Mouse (Mus musculus): ENCODE measurements around the gene Lce3c.

Gene Lce3c

GRCm38 (mm10) chr3:92944186-92944585 is at the start of gene Lce3c:
Gene Lce3c, plus strand, starts transcription at chr3:92944486.
- DNase-seq (ENCODE audit: low read depth in 2 of 2, low spot score in 2 of 2): no peak

DNA sequence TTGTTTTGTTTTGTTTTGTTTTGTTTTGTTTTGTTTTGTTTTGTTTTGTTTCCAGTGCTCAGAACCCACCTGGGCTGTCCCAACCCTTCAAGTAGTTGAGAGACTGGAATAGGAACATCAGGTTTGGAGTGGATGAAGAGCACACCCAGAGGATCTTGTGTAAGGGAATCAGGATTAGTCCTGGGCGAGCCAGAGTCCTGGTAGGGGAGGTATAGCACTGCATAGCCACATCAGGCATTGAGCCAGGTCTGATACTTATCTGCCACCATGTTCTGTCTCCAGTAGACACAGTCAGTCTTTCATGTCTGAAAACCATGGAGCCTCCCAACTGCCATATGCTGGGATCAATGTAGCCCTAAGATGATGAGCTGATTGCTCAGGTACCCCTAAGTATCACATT is 49.8 kb upstream of the Lce3c start:
- DNase-seq (ENCODE audit: low read depth in 2 of 2, low spot score in 2 of 2): no peak

GRCm38 (mm10) chr3:92902992-92903391 is 41.3 kb upstream of the Lce3c start:
- no peak for DNase-seq (ENCODE audit: low read depth in 2 of 2, low spot score in 2 of 2)

- no peak for DNase-seq (ENCODE audit: low read depth in 2 of 2, low spot score in 2 of 2)
These were observed 40.6 kb upstream of the Lce3c start for GRCm38 (mm10) chr3:92903640-92904039.

DNA sequence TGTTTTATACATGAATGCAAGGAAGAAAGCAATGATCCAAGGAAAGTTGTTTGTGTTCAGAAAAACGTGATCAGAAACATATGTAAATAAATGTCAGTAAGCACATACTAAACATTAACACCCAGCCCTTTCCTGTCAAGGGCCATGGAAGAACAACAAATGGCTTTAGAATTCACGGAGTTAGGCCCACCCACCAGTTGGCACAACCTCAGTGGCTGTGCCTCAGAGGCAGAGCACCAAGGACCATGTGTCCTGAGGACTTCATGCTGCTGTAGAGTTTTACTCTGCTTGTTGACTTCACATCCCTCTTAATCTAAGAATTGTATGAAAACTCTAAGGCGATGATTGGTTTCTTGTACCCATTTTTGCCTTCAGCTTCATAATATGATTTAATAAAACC is 39.1 kb upstream of the Lce3c start:
- DNase-seq (ENCODE audit: low read depth in 2 of 2, low spot score in 2 of 2): no peak

DNA sequence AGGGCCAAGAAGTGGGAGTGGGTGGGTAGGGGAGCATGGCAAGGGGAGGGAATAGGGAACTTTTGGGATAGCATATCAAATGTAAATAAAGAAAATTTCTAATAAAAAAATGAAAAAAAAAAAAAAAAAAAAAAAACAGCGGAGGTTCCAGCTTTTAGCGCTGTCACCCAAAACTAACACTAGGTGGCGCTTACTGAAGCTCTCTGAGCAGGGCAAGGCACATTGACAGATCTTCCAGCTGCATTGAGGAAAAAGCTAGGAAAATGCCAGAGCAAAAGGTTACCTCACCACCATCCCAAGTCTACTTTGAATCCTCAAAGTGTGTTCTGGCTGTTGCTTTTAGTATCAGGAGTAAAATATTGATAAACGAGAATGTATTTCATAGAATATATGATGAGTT is 36.7 kb upstream of the Lce3c start:
- no peak for DNase-seq (ENCODE audit: low read depth in 2 of 2, low spot score in 2 of 2)

DNA sequence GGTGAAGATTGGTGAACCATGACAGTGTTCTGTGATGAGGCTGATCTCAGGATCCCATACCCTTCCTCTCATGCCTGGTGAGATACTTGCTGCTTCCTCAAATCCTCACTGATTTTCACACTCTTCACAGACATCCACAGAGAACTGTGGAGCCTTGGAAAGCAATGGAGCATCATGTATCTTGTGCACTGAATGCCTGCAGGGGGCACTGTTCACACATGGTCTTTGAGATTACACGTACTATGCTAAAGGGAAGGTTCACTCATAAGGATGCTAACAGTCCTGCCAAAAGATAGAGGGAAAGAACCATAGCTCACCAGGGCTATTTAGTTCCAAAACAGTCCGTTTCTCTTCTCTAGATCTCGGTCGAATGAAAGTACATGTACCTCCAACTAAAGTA is 23.9 kb upstream of the Lce3c start:
- DNase-seq (ENCODE audit: low read depth in 2 of 2, low spot score in 2 of 2): no peak

DNA sequence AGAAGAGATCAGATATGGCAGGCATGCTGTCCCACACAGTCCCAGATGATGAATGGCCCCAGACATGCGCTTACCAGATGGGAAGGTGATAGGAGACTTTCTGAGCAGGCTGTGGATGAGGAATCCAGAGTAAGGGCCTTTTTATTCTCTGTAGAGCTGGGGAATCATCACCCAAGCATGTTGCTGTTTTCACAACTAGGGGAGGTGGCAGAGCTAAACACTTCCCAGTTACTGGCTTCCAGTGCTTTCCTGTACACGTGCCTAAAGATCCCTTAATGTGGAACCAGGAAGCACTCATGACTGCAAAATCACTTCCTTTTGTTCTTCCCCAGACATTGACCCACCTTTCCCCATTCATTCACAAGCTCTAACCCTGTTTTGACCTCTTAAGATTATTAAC is 18.2 kb upstream of the Lce3c start, which contains the start of gene Lce3a:
Gene Lce3a (minus strand): TSS at position 101 of the 400 bp plus-strand sequence.
- DNase-seq (ENCODE audit: low read depth in 2 of 2, low spot score in 2 of 2): no peak

DNA sequence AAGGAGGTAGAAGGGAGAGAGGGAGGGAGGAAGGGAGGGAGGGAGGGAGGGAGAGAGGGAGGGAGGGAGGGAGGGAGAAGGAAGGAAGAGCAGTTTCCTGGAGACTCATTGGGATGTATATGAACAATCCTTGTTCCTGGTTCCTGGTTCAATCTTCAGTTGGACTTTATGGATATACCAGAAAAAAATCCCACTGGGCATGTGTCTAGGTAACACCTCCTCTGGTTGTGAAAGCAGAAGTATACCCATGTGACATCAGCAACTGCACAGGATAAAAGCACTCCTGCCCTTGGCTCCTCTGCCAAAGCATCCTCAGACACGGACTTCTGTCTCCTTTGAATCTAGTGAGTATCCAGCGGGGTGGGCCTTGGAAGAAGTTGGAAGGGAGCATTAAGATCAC is 11.6 kb upstream of the Lce3c start, which contains the start of gene Lce3b:
Gene Lce3b (plus strand): TSS at position 301 of the 400 bp plus-strand sequence.
- DNase-seq (ENCODE audit: low read depth in 2 of 2, low spot score in 2 of 2): no peak

- DNase-seq (ENCODE audit: low read depth in 2 of 2, low spot score in 2 of 2): no peak
These were observed 12.8 kb downstream of the Lce3c start, which contains the start of gene Lce3d for GRCm38 (mm10) chr3:92957090-92957489. Gene Lce3d, plus strand, starts transcription at chr3:92957390.

GRCm38 (mm10) chr3:92966761-92967160 is 22.5 kb downstream of the Lce3c start, which contains the start of gene Lce3e:
Gene Lce3e, plus strand, starts transcription at chr3:92967061.
- DNase-seq (ENCODE audit: low read depth in 2 of 2, low spot score in 2 of 2): no peak

- DNase-seq (ENCODE audit: low read depth in 2 of 2, low spot score in 2 of 2): no peak
These were observed 34.2 kb downstream of the Lce3c start for GRCm38 (mm10) chr3:92978484-92978883.

DNA sequence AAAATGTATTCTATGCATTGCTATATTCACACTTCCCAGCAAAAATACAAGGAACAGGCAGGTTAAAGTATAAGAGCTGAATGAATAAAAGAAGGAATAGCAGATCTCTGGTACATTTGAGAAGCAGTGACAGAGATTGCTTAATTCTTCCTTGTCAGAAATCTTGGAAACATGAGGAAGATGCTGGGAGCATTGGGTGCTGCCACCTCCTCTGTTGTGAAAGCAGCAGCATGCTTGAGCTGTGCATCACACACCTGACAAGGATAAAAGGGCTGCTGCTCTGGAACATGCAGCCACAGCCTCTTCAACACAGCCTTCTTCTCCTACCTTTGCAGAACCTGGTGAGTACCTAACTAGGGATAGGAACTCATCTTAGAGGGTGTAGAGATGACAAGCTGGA is 47.6 kb downstream of the Lce3c start, which contains the start of gene Lce3f:
Gene Lce3f (plus strand): TSS at position 301 of the 400 bp plus-strand sequence.
- DNase-seq (ENCODE audit: low read depth in 2 of 2, low spot score in 2 of 2): no peak

Data from CD8-positive naive resting alpha-beta T cell, adult 2 months (primary cell).